Mouse (Mus musculus): ENCODE measurements around the gene Gm32687.
"Not testable (repeated sequence)": the region's sequence is repeated elsewhere in the genome, so short reads cannot be mapped to it uniquely, and the experiment has no call there.

The Gm32687 gene

GRCm38 (mm10) chr10:81863409-81864407 is at the start of gene Gm32687:
Gm32687 (plus strand) TSS chr10:81863934.
- not testable (repeated sequence) for DNase-seq (ENCODE audit: low spot score)

GRCm38 (mm10) chr10:81846219-81846618 is 17.5 kb upstream of the Gm32687 start:
- DNase-seq (ENCODE audit: low spot score): not testable (repeated sequence)

GRCm38 (mm10) chr10:81929842-81930743 is 66.4 kb downstream of the Gm32687 start, which contains the start of gene Zfp781:
Zfp781 (minus strand) TSS chr10:81930480.
- DNase-seq (ENCODE audit: low spot score): not testable (repeated sequence)
